Mouse (Mus musculus): ENCODE results near the gene Alg5.

- TF ChIP-seq POLR2A (IDR thresholded peaks at IDR 0.05; ENCODE audit: low read depth, low read length) (no peak), CTCF (IDR thresholded peaks at IDR 0.05; ENCODE audit: borderline replicate concordance, insufficient read depth, low read length) (no peak)
Measured at GRCm38 (mm10) chr3:54759211-54759610, 23.9 kb downstream of the Alg5 start.
